Mouse (Mus musculus): Measurements from ENCODE around the gene Tbc1d12. TPM values are rescaled to one million over a fixed set of nuclear protein-coding genes. Genes with fewer than 3 reads are reported as not detected.

Gene Tbc1d12
- 2.9 TPM in 2 replicates for total RNA-seq (2012; rRNA removed)
- 1 to 10 TPM in 1 of 2 experiments, not detected in 1; 2.5 TPM for polyA plus RNA-seq (2012; ENCODE audit: insufficient read depth in 1 of 2, insufficient read length in 2 of 2, low read depth in 1 of 2, low replicate concordance in 2 of 2, missing spikeins in 1 of 2)

GRCm38 (mm10) chr19:38836438-38837170 lies at the start of gene Tbc1d12:
Gene Tbc1d12 (plus strand): TSS chr19:38836579.
- Histone ChIP-seq H3K27me3 (ENCODE audit: control insufficient read depth in 1 of 2, insufficient read depth in 2 of 2, low read length in 2 of 2) (peaks cover 0 to 6% of the 10 kb centered on the region in 2 experiments; a peak in 2 of 4 replicates), H3K9ac (ENCODE audit: control insufficient read depth, low read depth, low read length, poor library complexity, severe bottlenecking) (peak within 1 kb of the TSS; percentile 84), H3K4me1 (ENCODE audit: control insufficient read depth in 1 of 2, insufficient read depth in 2 of 2, low read length in 2 of 2) (peaks cover 0 to 4% of the 10 kb centered on the region in 2 experiments; a peak in 1 of 4 replicates), H3K36me3 (ENCODE audit: control insufficient read depth in 1 of 2, insufficient read depth in 2 of 2, low read length in 2 of 2) (peaks cover 0 to 8% of the 10 kb centered on the region in 2 experiments; a peak in 2 of 4 replicates), H3K4me3 (ENCODE audit: control insufficient read depth in 1 of 2, insufficient read depth in 1 of 2, low read depth in 2 of 2, low read length in 2 of 2) (peak within 1 kb of the TSS; percentile 82 to 86), H3K79me2 (ENCODE audit: control insufficient read depth, insufficient read depth, low read length, poor library complexity) (peaks cover 10% of the 10 kb centered on the region), H3K27ac (ENCODE audit: control insufficient read depth, low read depth, low read length) (peak within 1 kb of the TSS; percentile 48), H3K9me3 (replicated peaks; ENCODE audit: insufficient read depth, low read length) (no peaks in the 10 kb centered on the region)
- TF ChIP-seq MAZ (IDR thresholded peaks at IDR 0.05; ENCODE audit: low read depth, low read length) (peak; percentile 46; the same call in 1 of the 2 replicates), POLR2AphosphoS2 (IDR thresholded peaks at IDR 0.05; ENCODE audit: low read length) (no peak), TBP (IDR thresholded peaks at IDR 0.05; ENCODE audit: low read depth, low read length) (0 out of 2 replicates have a peak, but pooled peaks have one; percentile 67), POLR2A (IDR thresholded peaks at IDR 0.05; ENCODE audit: control insufficient read depth in 1 of 2, insufficient read depth in 1 of 2, low read depth in 1 of 2, low read length in 2 of 2, poor library complexity in 1 of 2) (peak; percentile 75 to 85; a peak in 3 of 4 replicates), NELFE (IDR thresholded peaks at IDR 0.05; ENCODE audit: low read depth, low read length) (peak; percentile 69), ZMIZ1 (IDR thresholded peaks at IDR 0.05; ENCODE audit: low read depth, low read length) (peak; percentile 78), EP300 (IDR thresholded peaks at IDR 0.05; ENCODE audit: low read depth in 1 of 2, low read length in 2 of 2) (peak in 1 of 2 experiments; percentile 44; a peak in 1 of 4 replicates), TCF12 (IDR thresholded peaks at IDR 0.05; ENCODE audit: low read depth, low read length) (peak; percentile 54), SMC3 (IDR thresholded peaks at IDR 0.05; ENCODE audit: low read depth, low read length) (no peak), JUND (IDR thresholded peaks at IDR 0.05; ENCODE audit: low read depth, low read length) (no peak), SIN3A (IDR thresholded peaks at IDR 0.05; ENCODE audit: low read length) (peak; percentile 86), MXI1 (IDR thresholded peaks at IDR 0.05; ENCODE audit: low read depth, low read length) (no peak; the same call in none of the 2 replicates), E2F4 (IDR thresholded peaks at IDR 0.05; ENCODE audit: borderline replicate concordance, low read depth, low read length) (no peak), KAT2A (conservative IDR thresholded peaks at IDR 0.05; ENCODE audit: low read depth, low read length) (no peak; the same call in 1 of the 2 replicates), MAX (IDR thresholded peaks at IDR 0.05; ENCODE audit: low read length) (peak; percentile 68), NRF1 (IDR thresholded peaks at IDR 0.05; ENCODE audit: insufficient read depth, low read depth, low read length, poor library complexity, severe bottlenecking) (peak; percentile 67), HCFC1 (IDR thresholded peaks at IDR 0.05; ENCODE audit: low read depth, low read length) (peak; percentile 78), UBTF (IDR thresholded peaks at IDR 0.05; ENCODE audit: borderline replicate concordance, insufficient read depth, low read depth, low read length) (0 out of 2 replicates have a peak, but pooled peaks have one; percentile 52), ELF1 (IDR thresholded peaks at IDR 0.05; ENCODE audit: low read depth, low read length) (0 out of 2 replicates have a peak, but pooled peaks have one; percentile 21), RCOR1 (IDR thresholded peaks at IDR 0.05; ENCODE audit: low read depth, low read length) (peak; percentile 37; the same call in 1 of the 2 replicates), ZNF384 (IDR thresholded peaks at IDR 0.05; ENCODE audit: low read depth, low read length) (no peak)
- DNase-seq (ENCODE audit: low read depth, low spot score) = peak; percentile 94

Measured in MEL (cell line).